8 mouse cellular contexts compared by ENCODE assay signal in genomic region chr3:88140178-88140902, GRCm38 (mm10). TPM values are rescaled to one million over a fixed set of nuclear protein-coding genes. Genes with fewer than 3 reads are reported as not detected.
DNase-seq lines count a peak whose midpoint lies in the region; ATAC-seq and TF ChIP-seq lines count a peak whose summit lies in the region.

No protein-coding gene starts in this region.

- H3K36me3 ChIP-seq in forebrain, embryonic 16.5 days (ENCODE audit: control insufficient read depth, insufficient read depth) = no peaks in the 10 kb centered on the region
- H3K36me3 ChIP-seq in liver, embryonic 13.5 days = no peaks in the 10 kb centered on the region

- H3K27ac ChIP-seq in bone marrow macrophage, adult 2 months (ENCODE audit: insufficient read depth, low read depth, low read length) = peak overlapping the region; percentile 99
- H3K27ac ChIP-seq in forebrain, embryonic 16.5 days (ENCODE audit: low read length) = peak overlapping the region; percentile 35; the same call in 1 of the 2 replicates
- H3K27ac ChIP-seq in liver, embryonic 13.5 days = peak overlapping the region; percentile 97
- H3K27ac ChIP-seq in olfactory bulb, adult 2 months (ENCODE audit: insufficient read depth, low read depth, low read length) = peak overlapping the region; percentile 99

- no peaks in the 10 kb centered on the region for H3K27me3 ChIP-seq in forebrain, embryonic 16.5 days (replicated peaks; ENCODE audit: control insufficient read depth, insufficient read depth, low read length)
- H3K27me3 ChIP-seq in liver, embryonic 13.5 days = no peaks in the 10 kb centered on the region

- TF ChIP-seq CTCF in bone marrow macrophage, adult 2 months (IDR thresholded peaks at IDR 0.05; ENCODE audit: low read depth, low read length) = no peak
- TF ChIP-seq CTCF in olfactory bulb, adult 2 months (IDR thresholded peaks at IDR 0.05; ENCODE audit: insufficient read depth, low read depth, low read length) = no peak

- H3K4me3 ChIP-seq in bone marrow macrophage, adult 2 months (ENCODE audit: insufficient read depth, low read length) = peak overlapping the region; percentile 65
- no peak overlapping the region for H3K4me3 ChIP-seq in forebrain, embryonic 16.5 days (replicated peaks; ENCODE audit: low read length)
- H3K4me3 ChIP-seq in liver, embryonic 13.5 days (replicated peaks) = no peak overlapping the region
- no peak overlapping the region; the same call in 1 of the 2 replicates for H3K4me3 ChIP-seq in olfactory bulb, adult 2 months (ENCODE audit: insufficient read depth, low read depth, low read length)

- ATAC-seq in forebrain, embryonic 16.5 days = no peak
- ATAC-seq in liver, embryonic 13.5 days (ENCODE audit: low read depth) = no peak
- no peak for ATAC-seq in frontal cortex, adult (ENCODE audit: low TSS enrichment)

- peaks cover 34% of the 10 kb centered on the region for H3K4me1 ChIP-seq in bone marrow macrophage, adult 2 months (ENCODE audit: control insufficient read depth, insufficient read depth, low read length)
- H3K4me1 ChIP-seq in forebrain, embryonic 16.5 days (replicated peaks; ENCODE audit: control insufficient read depth, insufficient read depth, low read length) = peaks cover 47% of the 10 kb centered on the region
- H3K4me1 ChIP-seq in liver, embryonic 13.5 days (replicated peaks) = peaks cover 84% of the 10 kb centered on the region
- peaks cover 39% of the 10 kb centered on the region for H3K4me1 ChIP-seq in olfactory bulb, adult 2 months (ENCODE audit: control insufficient read depth, insufficient read depth, low read length)

- no peaks in the 10 kb centered on the region for H3K9me3 ChIP-seq in forebrain, embryonic 16.5 days (ENCODE audit: control insufficient read depth, low read length)
- no peaks in the 10 kb centered on the region for H3K9me3 ChIP-seq in liver, embryonic 13.5 days (replicated peaks)

- 31% methylated on average over 11 of the region's 11 CpGs for WGBS in forebrain, embryonic 16.5 days
- WGBS in liver, embryonic 13.5 days (ENCODE audit: insufficient replicate concordance) = 27% methylated on average over 11 of the region's 11 CpGs
- 16% methylated on average over 11 of the region's 11 CpGs for WGBS in olfactory bulb, adult 2 months

- peak; percentile 58 for DNase-seq in 416B (ENCODE audit: low read depth)
- peak; percentile 47 for DNase-seq in induced T-regulatory cell, adult 2 months (ENCODE audit: low read depth)
- no peak for DNase-seq in liver, embryonic 13.5 days
- no peak for DNase-seq in adrenal gland, postnatal 4 days (ENCODE audit: low spot score in 2 of 2)

- no peak overlapping the region for H3K9ac ChIP-seq in forebrain, embryonic 16.5 days (replicated peaks; ENCODE audit: low read depth, low read length)
- H3K9ac ChIP-seq in liver, embryonic 13.5 days = peak overlapping the region; percentile 19; the same call in 1 of the 2 replicates

- TF ChIP-seq POLR2A in bone marrow macrophage, adult 2 months (IDR thresholded peaks at IDR 0.05; ENCODE audit: borderline replicate concordance, low read depth, low read length) = no peak
- no peak for TF ChIP-seq POLR2A in olfactory bulb, adult 2 months (IDR thresholded peaks at IDR 0.05; ENCODE audit: insufficient read depth, low read depth, low read length)

- H3K4me2 ChIP-seq in forebrain, embryonic 16.5 days (ENCODE audit: low read length) = no peak overlapping the region
- peak overlapping the region; percentile 99 for H3K4me2 ChIP-seq in liver, embryonic 13.5 days

RNA-seq across cellular contexts. Expression of gene Mef2d, which starts 1.8 kb away (rescaled TPM):
- 84.5 and 98.1 TPM in 2 replicates for polyA plus RNA-seq in bone marrow macrophage, adult 2 months (2012; ENCODE audit: insufficient read depth, insufficient read length, missing spikeins)
- 25.1 and 28.3 TPM in 2 replicates for polyA plus RNA-seq in forebrain, embryonic 16.5 days (2015; fragmentation: Nextera tagmentation; extraction: Ambion mirVana)
- polyA plus RNA-seq in liver, embryonic 13.5 days (2015; fragmentation: Nextera tagmentation; extraction: Ambion mirVana) = 5.5 and 7.5 TPM in 2 replicates
- 460 TPM in 1 of 2 replicates, not detected in the other for polyA plus RNA-seq in olfactory bulb, adult 2 months (2012; ENCODE audit: insufficient read depth, insufficient read length, low replicate concordance, missing spikeins)
- 10 to 100 TPM; 90.0 to 92.1 TPM for total RNA-seq in adrenal gland, postnatal 4 days (2021)

RNA-seq across cellular contexts. Expression of gene Iqgap3, which starts 58.6 kb away (rescaled TPM):
- polyA plus RNA-seq in bone marrow macrophage, adult 2 months (2012; ENCODE audit: insufficient read depth, insufficient read length, missing spikeins) = 20.5 and 25.7 TPM in 2 replicates
- polyA plus RNA-seq in forebrain, embryonic 16.5 days (2015; fragmentation: Nextera tagmentation; extraction: Ambion mirVana) = 7.5 and 7.8 TPM in 2 replicates
- 6.6 and 7.4 TPM in 2 replicates for polyA plus RNA-seq in liver, embryonic 13.5 days (2015; fragmentation: Nextera tagmentation; extraction: Ambion mirVana)
- not detected in 2 replicates for polyA plus RNA-seq in olfactory bulb, adult 2 months (2012; ENCODE audit: insufficient read depth, insufficient read length, low replicate concordance, missing spikeins)
- 10 to 100 TPM; 17.2 to 18.8 TPM for total RNA-seq in adrenal gland, postnatal 4 days (2021)

Comparison
In these comparisons a context has a peak if more than half of its experiments do, and no peak if none do; other contexts are left out.
1. DNase-seq: peak in 416B (single experiment) and induced T-regulatory cell, adult 2 months (single experiment); none in liver, embryonic 13.5 days (single experiment) and adrenal gland, postnatal 4 days (0 of 2).
2. H3K27ac ChIP-seq: peak in every context shown above with its lines; median percentile 99 in bone marrow macrophage, adult 2 months; 99 in olfactory bulb, adult 2 months; 97 in liver, embryonic 13.5 days; 35 in forebrain, embryonic 16.5 days.